Mouse (Mus musculus) heart, postnatal 0 days (tissue): ENCODE data around the gene Fam198b. TPM values are rescaled to one million over a fixed set of nuclear protein-coding genes. Genes with fewer than 3 reads are reported as not detected.

ENCODE experiments used
- ATAC-seq: fragments of 200-750 bp; cut with Nextera tagmentation; 2 replicates; pipeline ENCODE4 v1.8.0; 2017; ENCODE audit warnings: low read depth, moderate number of reproducible peaks, moderate library complexity; ENCODE audit not compliant: insufficient read depth
- DNase-seq: peaks from one replicate; pipeline ENCODE4 v3.0.0-alpha.2; 2016; ENCODE audit warnings: low spot score
- H3K27ac ChIP-seq: fragments of 300-500 bp; sonication (generic); 2 replicates; pipeline ENCODE4 v1.5.1; 2014; ENCODE audit warnings: low read depth, mild to moderate bottlenecking
- H3K27me3 ChIP-seq: fragments of 300-500 bp; sonication (generic); 2 replicates; pipeline ENCODE4 v1.6.1; 2014; ENCODE audit warnings: low read length, mixed read lengths; ENCODE audit not compliant: control insufficient read depth, insufficient read depth
- H3K36me3 ChIP-seq: fragments of 300-500 bp; sonication (generic); replicated peaks from 2 replicates; pipeline ENCODE4 v1.6.1; 2014; ENCODE audit warnings: low read length, mixed read lengths; ENCODE audit not compliant: control insufficient read depth, insufficient read depth
- H3K4me1 ChIP-seq: fragments of 300-500 bp; sonication (generic); 2 replicates; pipeline ENCODE4 v1.6.1; 2014; ENCODE audit warnings: antibody characterized with exemption; ENCODE audit not compliant: control insufficient read depth, insufficient read depth
- H3K4me2 ChIP-seq: fragments of 300-500 bp; sonication (generic); 2 replicates; pipeline ENCODE4 v1.6.1; 2014; ENCODE audit warnings: low read depth, mild to moderate bottlenecking, low read length, moderate library complexity
- H3K4me3 ChIP-seq: fragments of 300-500 bp; sonication (generic); 2 replicates; pipeline ENCODE4 v1.5.1; 2014; ENCODE audit warnings: low read depth, low read length
- H3K9ac ChIP-seq: fragments of 300-500 bp; sonication (generic); replicated peaks from 2 replicates; pipeline ENCODE4 v1.6.1; 2014; ENCODE audit warnings: low read depth, low read length, mixed read lengths
- H3K9me3 ChIP-seq: fragments of 300-500 bp; sonication (generic); replicated peaks from 2 replicates; pipeline ENCODE4 v1.6.1; 2016; ENCODE audit warnings: low read length; ENCODE audit not compliant: control insufficient read depth
- CTCF ChIP-seq: IDR thresholded peaks from 2 replicates; pipeline ENCODE4 v1.5.1; 2016; ENCODE audit warnings: antibody characterized with exemption, control low read depth, low read depth
- EP300 ChIP-seq: IDR thresholded peaks from 2 replicates; pipeline ENCODE4 v1.6.1; 2016; ENCODE audit warnings: antibody characterized with exemption, low read depth
- WGBS: fragments of 180-500 bp; shearing (Covaris S2); extraction: QIAGEN DNeasy Blood & Tissue Kit; methylation state at CpG from one replicate; pipeline ENCODE4 v1.1.7; 2014; 5-methylcytosine and 5-hydroxymethylcytosine counted together
- polyA plus RNA-seq: library from polyadenylated mRNA; unstranded; fragments of >200 nt; fragmentation: Nextera tagmentation; extraction: Ambion mirVana; gene quantifications from 2 replicates; pipeline ENCODE4 v1.2.1, GENCODE M21; 2015
- total RNA-seq: library from RNA; depleted of rRNA; stranded (reverse); fragments of >200 nt; gene quantifications from 2 replicates; pipeline ENCODE4 v1.2.3, GENCODE M21; 2014; ENCODE audit warnings: low replicate concordance

The Fam198b gene
- total and polyA plus RNA-seq, 2 experiments from 2014 or later: 51.9 to 114 TPM

- Histone ChIP-seq H3K36me3 (peaks cover 58% of the 10 kb centered on the region), H3K27me3 (no peaks in the 10 kb centered on the region), H3K4me2 (no peak overlapping the region), H3K9me3 (no peaks in the 10 kb centered on the region), H3K4me3 (no peak overlapping the region), H3K27ac (peak overlapping the region; percentile 34), H3K9ac (no peak overlapping the region), H3K4me1 (peaks cover 35% of the 10 kb centered on the region)
- WGBS: 57% methylated on average over 10 of the region's 10 CpGs
- DNase-seq: no peak
- no peak; the same call in 1 of the 2 replicates for ATAC-seq
- TF ChIP-seq EP300: no peak
- no peak for TF ChIP-seq CTCF
Observed at GRCm38 (mm10) chr3:79910375-79911141, 26.2 kb downstream of the Fam198b start.

GRCm38 (mm10) chr3:79911166-79911565 lies 26.8 kb downstream of the Fam198b start:
- H3K27me3 ChIP-seq: no peaks in the 10 kb centered on the region
- 50% methylated on average over 3 of the region's 3 CpGs for WGBS
- DNase-seq: no peak
- no peak overlapping the region; the same call in 1 of the 2 replicates for H3K27ac ChIP-seq
- H3K4me1 ChIP-seq: peaks cover 30% of the 10 kb centered on the region
- H3K36me3 ChIP-seq: peaks cover 61% of the 10 kb centered on the region
- no peak overlapping the region for H3K4me3 ChIP-seq
- no peaks in the 10 kb centered on the region for H3K9me3 ChIP-seq
- no peak overlapping the region for H3K4me2 ChIP-seq
- TF ChIP-seq EP300: no peak
- ATAC-seq: no peak
- H3K9ac ChIP-seq: no peak overlapping the region

GRCm38 (mm10) chr3:79914012-79914411 lies 29.7 kb downstream of the Fam198b start:
- Histone ChIP-seq H3K4me3 (no peak overlapping the region), H3K9me3 (no peaks in the 10 kb centered on the region), H3K36me3 (peaks cover 75% of the 10 kb centered on the region), H3K27ac (no peak overlapping the region), H3K4me1 (0 out of 2 replicates have a peak, but pooled peaks cover 11% of the 10 kb centered on the region), H3K4me2 (no peak overlapping the region), H3K27me3 (no peaks in the 10 kb centered on the region), H3K9ac (no peak overlapping the region)
- no peak for TF ChIP-seq EP300
- 44% methylated on average over 5 of the region's 5 CpGs for WGBS
- no peak for DNase-seq
- ATAC-seq: no peak

GRCm38 (mm10) chr3:79916185-79916584 lies 31.9 kb downstream of the Fam198b start:
- WGBS: 84% methylated on average over 5 of the region's 5 CpGs
- ATAC-seq: no peak
- Histone ChIP-seq H3K4me2 (no peak overlapping the region), H3K9ac (no peak overlapping the region), H3K4me3 (no peak overlapping the region), H3K4me1 (0 out of 2 replicates have a peak, but pooled peaks cover 11% of the 10 kb centered on the region), H3K9me3 (no peaks in the 10 kb centered on the region), H3K36me3 (peaks cover 57% of the 10 kb centered on the region), H3K27ac (no peak overlapping the region), H3K27me3 (no peaks in the 10 kb centered on the region)
- DNase-seq: no peak
- TF ChIP-seq CTCF (no peak), EP300 (no peak)

- no peaks in the 10 kb centered on the region for H3K9me3 ChIP-seq
- ATAC-seq: no peak
- H3K4me2 ChIP-seq: no peak overlapping the region
- no peak overlapping the region for H3K27ac ChIP-seq
- no peak for DNase-seq
- H3K36me3 ChIP-seq: peaks cover 41% of the 10 kb centered on the region
- H3K9ac ChIP-seq: no peak overlapping the region
- TF ChIP-seq EP300: no peak
- TF ChIP-seq CTCF: no peak
- H3K4me1 ChIP-seq: peaks cover 28% of the 10 kb centered on the region
- no peaks in the 10 kb centered on the region for H3K27me3 ChIP-seq
- H3K4me3 ChIP-seq: no peak overlapping the region
Observed at GRCm38 (mm10) chr3:79918761-79919160, 34.4 kb downstream of the Fam198b start.
